Mouse (Mus musculus) adrenal gland, adult 2 months (tissue): ENCODE measurements around the gene Fam20b. TPM values are rescaled to one million over a fixed set of nuclear protein-coding genes. Genes with fewer than 3 reads are reported as not detected.
"Not testable (repeated sequence)": the region's sequence is repeated elsewhere in the genome, so short reads cannot be mapped to it uniquely, and the experiment has no call there.

ENCODE experiments used
- DNase-seq: peaks from one replicate; pipeline ENCODE4 v3.0.0; 2021
- polyA plus RNA-seq: library from polyadenylated mRNA; depleted of rRNA; stranded (reverse); fragments of >200 nt; gene quantifications from 2 replicates; pipeline ENCODE4 v1.2.3, GENCODE M21; 2012
- total RNA-seq, 2 experiments: library from RNA; stranded (reverse); gene quantifications; 2 replicates each; pipeline ENCODE4 v1.2.3; 2021

Fam20b gene
- total and polyA plus RNA-seq, 3 experiments: 9.8 to 56.0 (median 55.3) TPM

- no peak for DNase-seq
Measured at GRCm38 (mm10) chr1:156671921-156672320, 47.0 kb downstream of the Fam20b start.

- DNase-seq: no peak
Measured at GRCm38 (mm10) chr1:156669208-156669983, 49.5 kb downstream of the Fam20b start.

- no peak for DNase-seq
Measured at GRCm38 (mm10) chr1:156668602-156669001, 50.3 kb downstream of the Fam20b start.

- DNase-seq: peak; percentile 76
Measured at GRCm38 (mm10) chr1:156667141-156667926, 51.6 kb downstream of the Fam20b start.

GRCm38 (mm10) chr1:156665777-156666176 lies 53.1 kb downstream of the Fam20b start:
- DNase-seq: no peak

GRCm38 (mm10) chr1:156660660-156661236 lies 58.1 kb downstream of the Fam20b start:
- DNase-seq: not testable (repeated sequence)

- peak; percentile 78 for DNase-seq
Measured at GRCm38 (mm10) chr1:156659906-156660659, 58.8 kb downstream of the Fam20b start.

GRCm38 (mm10) chr1:156658676-156659075 lies 60.2 kb downstream of the Fam20b start:
- DNase-seq: peak; percentile 79

- DNase-seq: no peak
Measured at GRCm38 (mm10) chr1:156657523-156657922, 61.4 kb downstream of the Fam20b start.

GRCm38 (mm10) chr1:156654735-156655530 lies 64.0 kb downstream of the Fam20b start:
- DNase-seq: no peak

- DNase-seq: no peak
Measured at GRCm38 (mm10) chr1:156652189-156652822, 66.6 kb downstream of the Fam20b start.

- DNase-seq: no peak
Measured at GRCm38 (mm10) chr1:156650631-156651030, 68.3 kb downstream of the Fam20b start.

GRCm38 (mm10) chr1:156648705-156649104 lies 70.2 kb downstream of the Fam20b start:
- DNase-seq: no peak

GRCm38 (mm10) chr1:156645971-156646370 lies 72.9 kb downstream of the Fam20b start:
- DNase-seq: no peak

GRCm38 (mm10) chr1:156644780-156645523 lies 73.9 kb downstream of the Fam20b start:
- DNase-seq: no peak

GRCm38 (mm10) chr1:156644061-156644460 lies 74.8 kb downstream of the Fam20b start:
- DNase-seq: no peak

- no peak for DNase-seq
Measured at GRCm38 (mm10) chr1:156642813-156643212, 76.1 kb downstream of the Fam20b start.

- DNase-seq: no peak
Measured at GRCm38 (mm10) chr1:156641808-156642207, 77.1 kb downstream of the Fam20b start.

- DNase-seq: no peak
Measured at GRCm38 (mm10) chr1:156640577-156640976, 78.3 kb downstream of the Fam20b start.

- DNase-seq: no peak
Measured at GRCm38 (mm10) chr1:156639455-156639854, 79.4 kb downstream of the Fam20b start.
